Mouse (Mus musculus) ZHBTc4 (cell line): Measurements from ENCODE around the gene Pacs1.
A peak's percentile ranks its signal among the peaks of the same experiment; 100 is the strongest.
"Not testable (repeated sequence)": the region's sequence is repeated elsewhere in the genome, so short reads cannot be mapped to it uniquely, and the experiment has no call there.

ENCODE experiments used
- DNase-seq: peaks from one replicate; pipeline ENCODE4 v3.0.0-alpha.2; 2011; ENCODE audit warnings: low read depth, low spot score

The Pacs1 gene

GRCm38 (mm10) chr19:5097521-5098362 lies 175.2 kb downstream of the Pacs1 start:
- no peak for DNase-seq

GRCm38 (mm10) chr19:5095887-5096474 lies 176.9 kb downstream of the Pacs1 start:
- no peak for DNase-seq

GRCm38 (mm10) chr19:5094746-5095417 lies 178.0 kb downstream of the Pacs1 start:
- no peak for DNase-seq

GRCm38 (mm10) chr19:5094243-5094632 lies 178.7 kb downstream of the Pacs1 start:
- peak; percentile 97 for DNase-seq

- DNase-seq: no peak
Observed at GRCm38 (mm10) chr19:5093481-5094242, 179.3 kb downstream of the Pacs1 start.

- no peak for DNase-seq
Observed at GRCm38 (mm10) chr19:5092083-5092482, 180.8 kb downstream of the Pacs1 start.

- DNase-seq: no peak
Observed at GRCm38 (mm10) chr19:5089324-5089723, 183.6 kb downstream of the Pacs1 start.

- DNase-seq: peak; percentile 99
Observed at GRCm38 (mm10) chr19:5087884-5088728, 184.8 kb downstream of the Pacs1 start, which contains the start of gene Yif1a. Yif1a (plus strand) TSS chr19:5088538.

- DNase-seq: not testable (repeated sequence)
Observed at GRCm38 (mm10) chr19:5086533-5086932, 186.4 kb downstream of the Pacs1 start.

GRCm38 (mm10) chr19:5085145-5085863 lies 187.6 kb downstream of the Pacs1 start, which contains the start of gene Tmem151a:
Tmem151a (minus strand) TSS chr19:5085531.
- peak; percentile 16 for DNase-seq

- no peak for DNase-seq
Observed at GRCm38 (mm10) chr19:5084834-5085144, 188.1 kb downstream of the Pacs1 start.

- DNase-seq: no peak
Observed at GRCm38 (mm10) chr19:5083961-5084833, 188.7 kb downstream of the Pacs1 start.
